Mouse (Mus musculus) adrenal gland, adult 8-10 months (tissue): ENCODE data around the gene Gm26602. TPM values are rescaled to one million over a fixed set of nuclear protein-coding genes. Genes with fewer than 3 reads are reported as not detected.
A peak's percentile ranks its signal among the peaks of the same experiment; 100 is the strongest.
"Not testable (repeated sequence)": the region's sequence is repeated elsewhere in the genome, so short reads cannot be mapped to it uniquely, and the experiment has no call there.

Experiments used
- DNase-seq: peaks from one replicate; pipeline ENCODE4 v3.0.0; 2022
- total RNA-seq, 4 experiments: library from RNA; stranded (reverse); gene quantifications; 2 replicates each; pipeline ENCODE4 v1.2.4; 2022

Gm26602 gene
- total RNA-seq, 4 experiments from 2014 or later, result not detected

DNA sequence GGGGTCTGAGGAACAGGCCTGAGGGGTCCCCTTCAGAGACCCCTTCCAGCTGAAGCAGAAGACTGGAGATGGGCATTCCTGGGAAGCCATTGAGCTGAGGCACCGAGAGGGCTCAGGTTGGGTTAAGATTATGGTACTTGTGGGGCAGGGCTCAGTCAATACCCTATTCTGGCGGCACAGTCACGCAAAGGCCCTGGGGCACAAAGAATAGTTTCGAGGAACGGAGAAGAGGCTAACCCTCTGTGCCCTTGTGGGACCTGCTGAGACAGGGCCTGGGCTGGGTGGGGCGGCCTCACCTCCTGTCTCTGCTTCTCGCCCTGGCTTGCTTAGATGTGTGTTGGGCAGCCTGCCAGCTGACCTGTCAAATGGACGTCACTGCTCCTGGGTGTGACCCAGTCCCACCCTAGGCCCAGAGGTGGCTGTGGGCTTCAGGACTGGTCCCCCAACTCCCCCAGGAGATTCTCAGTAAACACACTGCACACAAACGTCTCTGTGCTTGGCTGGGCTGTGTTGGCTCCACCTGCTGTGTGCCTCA, 22.6 kb downstream of the Gm26602 start:
- no peak for DNase-seq

GRCm38 (mm10) chr10:79933861-79934260, 23.2 kb downstream of the Gm26602 start:
- DNase-seq, result no peak

DNA sequence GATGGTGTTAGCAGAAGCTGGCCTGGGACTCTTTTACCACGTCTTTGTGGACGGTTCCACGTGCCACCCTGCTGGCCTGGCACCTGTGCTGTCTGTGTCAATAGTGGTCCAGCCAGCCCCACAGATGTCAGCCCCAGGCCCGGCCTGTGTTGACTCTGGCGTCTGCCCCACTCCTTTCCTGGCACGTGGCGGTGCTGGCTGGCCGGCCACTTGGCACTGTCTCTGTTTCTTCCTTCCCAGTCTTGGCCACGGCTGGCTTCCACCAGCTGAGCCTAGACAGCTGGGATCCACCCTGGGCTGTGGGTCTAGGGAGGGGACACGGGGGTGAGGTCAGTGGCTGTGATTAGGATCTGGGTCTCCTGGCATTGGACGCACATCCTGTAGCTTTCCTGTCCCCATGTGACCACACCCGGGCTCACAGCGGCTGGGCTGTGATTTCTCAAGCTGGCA, 23.6 kb downstream of the Gm26602 start:
- DNase-seq, result peak; percentile 79

DNA sequence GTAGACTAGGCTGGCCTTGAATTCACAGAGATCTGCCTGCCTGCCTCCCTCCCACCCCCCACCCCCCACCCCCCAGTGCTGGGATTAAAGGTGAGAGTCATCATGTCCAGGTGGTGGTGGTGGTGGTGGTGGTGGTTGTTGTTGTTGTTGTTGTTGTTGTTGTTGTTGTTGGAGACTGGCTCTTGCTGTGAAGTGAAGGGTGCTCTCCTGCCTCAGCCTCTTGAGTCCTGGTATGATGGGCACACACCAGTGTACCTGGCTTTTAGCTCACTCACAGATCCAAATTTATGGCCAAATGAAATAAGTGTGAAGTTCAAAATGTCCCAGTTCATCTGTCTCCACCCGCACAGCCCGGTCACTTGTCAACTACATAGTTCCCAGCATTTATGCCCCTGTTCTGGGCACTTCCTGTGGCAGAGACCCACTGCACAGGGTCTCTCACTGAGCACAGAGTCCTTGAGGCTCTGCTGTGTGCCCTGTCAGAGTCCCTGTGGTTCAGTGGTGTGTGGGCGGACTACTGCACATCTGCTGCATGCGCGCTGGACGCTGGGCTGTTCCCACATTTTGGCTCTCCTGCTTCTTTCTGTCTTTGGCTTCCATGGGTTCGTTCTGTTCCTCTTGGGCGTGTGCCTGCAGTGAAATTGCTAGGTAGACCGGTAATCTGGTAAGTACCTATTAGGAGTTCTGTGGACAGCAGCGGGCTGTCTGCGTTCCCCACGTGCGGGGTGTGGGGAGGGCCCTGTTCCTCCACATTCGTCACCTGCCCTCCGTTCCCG, 24.3 kb downstream of the Gm26602 start:
- no peak for DNase-seq

GRCm38 (mm10) chr10:79936284-79936910, 25.7 kb downstream of the Gm26602 start:
- DNase-seq, result no peak

DNA sequence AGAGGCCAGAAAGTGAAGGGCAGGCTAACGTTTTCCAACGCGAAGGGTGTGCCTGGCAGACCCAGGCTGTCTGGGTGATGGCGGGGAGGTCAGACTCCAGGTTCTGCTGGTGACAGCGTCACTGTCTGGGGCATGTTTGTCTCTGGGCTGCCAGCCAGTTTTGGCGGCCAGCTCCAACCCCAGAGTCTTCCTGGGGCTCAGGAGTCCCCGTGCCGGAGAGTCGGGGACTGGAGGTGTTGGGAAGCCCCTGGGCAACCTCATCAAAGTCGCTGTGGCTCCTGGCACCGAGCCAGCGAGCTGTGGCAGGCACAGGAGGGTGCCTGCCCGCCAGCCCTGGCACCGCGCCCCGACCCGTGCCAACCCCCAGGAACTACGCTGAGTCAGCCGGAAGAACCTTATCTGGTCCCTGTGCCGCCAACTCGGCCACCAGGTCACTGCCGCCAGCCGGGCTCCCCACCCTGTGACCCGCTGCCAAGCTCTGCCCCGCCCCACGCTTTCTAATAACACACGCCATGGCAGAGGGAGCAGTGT, 26.3 kb downstream of the Gm26602 start:
- DNase-seq, result peak; percentile 84

DNA sequence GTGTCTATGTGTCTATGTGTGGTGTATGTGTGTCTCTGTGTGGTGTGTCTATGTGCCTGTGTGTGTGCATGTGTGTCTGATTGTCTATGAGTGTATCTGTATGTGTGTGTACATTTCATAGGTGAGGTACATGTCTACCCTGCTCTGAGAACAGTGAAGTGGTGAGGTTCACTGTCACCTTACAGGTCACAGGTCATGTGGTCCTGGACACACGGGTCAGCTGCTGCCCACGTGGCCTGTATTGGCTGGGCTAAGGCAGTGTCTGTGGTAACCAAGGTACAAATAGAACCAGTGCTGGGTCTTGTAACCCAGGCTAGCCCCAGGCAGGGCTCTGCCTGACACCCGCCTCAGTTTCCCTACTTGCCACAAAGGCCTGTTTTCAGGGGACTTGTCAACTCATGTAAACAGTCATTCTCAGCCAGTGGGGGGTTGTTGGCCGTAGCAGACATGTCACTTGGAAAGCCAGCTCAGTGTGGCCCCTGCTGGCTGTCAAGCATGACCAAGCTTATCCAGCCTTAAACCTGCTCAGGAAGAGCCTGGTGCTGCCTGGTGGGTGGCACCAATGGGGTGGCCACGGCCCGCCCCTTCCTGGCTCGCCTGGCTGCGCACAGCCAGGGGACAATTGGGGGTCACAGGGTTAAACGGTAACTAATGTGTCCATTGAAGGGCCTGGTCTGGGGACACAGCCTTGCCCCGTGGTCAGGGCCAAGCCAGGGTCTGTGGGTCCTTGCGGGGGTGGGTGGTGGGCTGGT, 27.3 kb downstream of the Gm26602 start:
- no peak for DNase-seq

DNA sequence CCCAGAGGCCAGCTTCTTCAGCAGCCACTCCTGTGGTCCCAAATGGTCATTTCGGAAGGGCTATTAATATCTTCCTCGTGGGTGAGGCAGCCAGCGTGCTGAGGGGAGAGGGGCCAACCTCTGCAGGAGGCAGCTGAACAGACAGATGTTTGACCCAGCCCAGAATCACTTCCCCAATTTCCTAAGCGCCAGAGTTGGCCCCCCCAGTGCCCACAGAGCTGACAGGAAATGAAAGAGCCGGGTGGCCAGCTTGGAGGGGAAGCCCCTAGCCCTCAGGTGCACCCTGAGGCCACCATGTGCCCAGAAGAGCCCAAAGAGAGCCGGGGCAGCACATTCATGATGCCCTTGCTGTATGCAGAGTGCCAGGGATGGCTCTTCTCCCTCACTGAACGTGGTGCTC, 30.1 kb downstream of the Gm26602 start:
- no peak for DNase-seq

DNA sequence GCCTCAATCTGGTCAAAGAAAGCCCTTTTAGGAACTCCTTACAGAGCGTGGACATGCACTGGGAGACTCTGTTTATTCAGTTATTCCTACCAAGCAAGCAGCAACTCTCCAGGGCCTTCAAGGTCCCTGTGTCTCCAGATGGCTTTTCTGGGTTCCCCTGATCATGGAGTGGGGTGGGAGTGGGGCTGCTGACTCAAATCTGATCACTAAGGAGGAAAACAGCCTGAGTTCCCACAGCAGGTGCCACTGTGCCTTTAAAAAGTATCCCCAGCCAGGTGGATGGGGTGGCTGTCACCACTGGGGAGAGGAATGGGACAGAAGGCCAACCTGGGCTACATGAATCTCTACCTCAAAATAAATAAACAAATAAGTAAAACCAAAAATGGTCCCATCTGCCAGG, 32.3 kb downstream of the Gm26602 start:
- DNase-seq, result no peak

DNA sequence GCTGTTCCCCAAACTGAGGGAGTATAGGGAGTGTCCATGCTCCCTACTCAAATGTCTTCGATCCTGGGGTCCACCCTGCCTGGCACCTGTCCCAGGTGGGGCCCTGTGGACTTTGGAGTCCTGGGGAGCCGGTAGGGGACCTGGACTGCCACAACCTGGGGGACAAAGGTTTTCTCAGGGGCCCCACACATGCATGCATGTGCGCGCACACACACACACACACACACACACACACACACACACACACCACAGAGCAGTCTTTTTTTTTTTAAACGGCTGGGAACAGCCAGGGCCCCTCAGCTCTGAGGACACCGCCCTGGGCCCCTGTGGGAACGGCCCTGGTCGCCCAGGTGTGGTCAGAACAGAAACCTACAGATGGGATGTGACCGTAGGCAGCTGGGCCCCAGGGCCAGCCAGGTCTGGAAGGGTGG, 32.8 kb downstream of the Gm26602 start:
- no peak for DNase-seq

GRCm38 (mm10) chr10:79945507-79946234, 35.0 kb downstream of the Gm26602 start:
- no peak for DNase-seq

GRCm38 (mm10) chr10:79946752-79947322, 36.2 kb downstream of the Gm26602 start:
- no peak for DNase-seq

- DNase-seq, result no peak
Observed at GRCm38 (mm10) chr10:79947502-79947901, 36.8 kb downstream of the Gm26602 start.

DNA sequence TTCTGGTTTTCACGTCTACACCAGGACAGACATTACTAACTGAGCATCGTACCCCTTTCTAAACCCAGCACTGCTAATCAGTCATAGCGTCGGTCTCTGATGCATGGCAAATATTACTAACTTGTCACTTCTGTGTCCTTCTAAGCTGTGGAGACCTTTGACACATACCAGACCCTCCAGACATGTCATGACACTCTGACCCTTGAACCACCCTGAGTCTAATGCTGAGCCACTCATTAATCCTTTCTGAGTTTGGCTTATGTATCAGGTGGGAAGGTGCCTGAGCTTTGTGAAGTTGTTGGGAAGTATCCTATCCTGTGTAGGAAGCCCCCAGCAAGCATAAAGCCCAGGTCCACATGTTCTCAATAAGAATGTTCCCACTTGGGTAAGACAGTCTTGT, 39.2 kb downstream of the Gm26602 start:
- DNase-seq, result no peak

DNA sequence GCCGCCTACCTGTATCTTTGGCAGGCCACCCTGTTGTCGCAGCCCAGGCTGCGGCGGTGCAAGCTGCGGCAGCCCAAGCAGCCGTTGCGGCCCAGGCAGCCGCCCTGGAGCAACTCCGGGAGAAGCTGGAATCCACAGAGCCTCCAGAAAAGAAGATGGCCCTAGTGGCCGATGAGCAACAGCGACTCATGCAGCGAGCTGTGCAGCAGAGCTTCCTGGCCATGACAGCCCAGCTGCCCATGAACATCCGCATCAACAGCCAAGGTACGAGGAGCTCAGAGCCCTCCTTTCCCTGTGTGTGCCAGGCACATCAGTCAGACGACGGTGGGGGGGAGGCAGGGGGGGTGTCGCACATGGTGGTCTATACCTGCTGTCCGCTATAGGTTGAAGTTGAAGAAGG, 40.0 kb downstream of the Gm26602 start:
- no peak for DNase-seq

- DNase-seq, result no peak
Observed at GRCm38 (mm10) chr10:79953946-79954345, 43.3 kb downstream of the Gm26602 start.

- DNase-seq, result no peak
Observed at GRCm38 (mm10) chr10:79955691-79956090, 45.0 kb downstream of the Gm26602 start.

- no peak for DNase-seq
Observed at GRCm38 (mm10) chr10:79956643-79957154, 46.0 kb downstream of the Gm26602 start.

DNA sequence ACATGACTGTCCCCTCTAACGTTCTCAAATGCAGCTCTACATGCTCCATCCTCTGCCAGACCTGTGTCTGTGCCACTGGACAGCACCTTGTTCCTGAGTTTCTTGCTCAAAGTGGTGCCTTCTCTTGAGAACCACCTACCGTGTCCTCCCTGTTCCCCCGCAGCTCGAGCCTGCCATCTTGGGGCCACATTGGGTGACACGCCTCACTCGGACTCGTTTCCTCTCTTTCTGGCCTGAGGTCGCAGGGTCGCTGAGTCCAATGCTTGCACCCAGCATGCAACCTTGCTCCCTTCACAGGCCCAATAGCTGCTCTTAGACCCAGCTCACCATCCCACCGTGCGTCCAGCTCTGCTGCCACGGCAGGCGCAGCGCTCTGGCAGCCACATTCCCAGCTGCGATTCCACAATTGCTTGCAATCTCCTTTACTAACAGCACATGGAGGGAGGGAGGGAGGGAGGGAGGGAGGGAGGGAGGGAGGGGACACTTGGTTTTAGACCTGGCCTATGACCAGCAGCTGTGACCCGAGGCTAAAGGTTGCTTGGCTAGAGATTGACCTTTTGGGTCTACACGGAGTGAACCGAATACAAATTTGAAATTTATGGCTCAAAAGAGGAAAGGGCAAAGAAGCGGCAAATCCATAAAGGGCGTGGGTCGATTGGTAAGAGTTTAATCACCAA, 47.6 kb downstream of the Gm26602 start:
- peak; percentile 80 for DNase-seq

GRCm38 (mm10) chr10:79959412-79959811, 48.8 kb downstream of the Gm26602 start:
- DNase-seq, result not testable (repeated sequence)
